Mouse (Mus musculus) myocyte (in vitro differentiated cells): ENCODE measurements around the gene Supt3.

ENCODE experiments used
- E2F4 ChIP-seq: IDR thresholded peaks from one replicate; pipeline ENCODE4 v1.6.1; 2011; ENCODE audit warnings: mild to moderate bottlenecking, control low read depth, moderate library complexity; ENCODE audit not compliant: insufficient read depth
- POLR2A ChIP-seq: IDR thresholded peaks from one replicate; pipeline ENCODE4 v1.6.1; 2011; ENCODE audit warnings: low read depth, mild to moderate bottlenecking, control low read depth, moderate library complexity; ENCODE audit not compliant: insufficient read length
- POLR2AphosphoS2 ChIP-seq: IDR thresholded peaks from one replicate; pipeline ENCODE4 v1.6.1; 2011; ENCODE audit warnings: low read depth, control low read depth; ENCODE audit not compliant: insufficient read length
- TCF3 ChIP-seq: IDR thresholded peaks from one replicate; pipeline ENCODE4 v1.6.1; 2011; ENCODE audit warnings: low read depth, control low read depth; ENCODE audit not compliant: insufficient read length
- USF1 ChIP-seq: IDR thresholded peaks from one replicate; pipeline ENCODE4 v1.6.1; 2011; ENCODE audit warnings: low read depth, mild to moderate bottlenecking, control low read depth, moderate library complexity

GRCm38 (mm10) chr17:44788982-44789747 is 12.2 kb downstream of the Supt3 start:
- no peak for TF ChIP-seq USF1
- TF ChIP-seq POLR2A, result no peak
- TF ChIP-seq POLR2AphosphoS2, result no peak
- TF ChIP-seq TCF3, result no peak
- no peak for TF ChIP-seq E2F4
